Mouse (Mus musculus) activated CD4-positive, CD25-positive, alpha-beta regulatory T cell (primary cell): ENCODE data around the gene Clic4. TPM values are rescaled to one million over a fixed set of nuclear protein-coding genes. Genes with fewer than 3 reads are reported as not detected.

Experiments
- polyA plus RNA-seq, 2 experiments: library from polyadenylated mRNA; unstranded; fragments of 100-300 nt; shearing (Covaris generic); gene quantifications; one replicate each; pipeline ENCODE4 v1.2.1; 2017

Gene Clic4
- 10 to 100 TPM; 18.2 to 23.0 TPM for polyA plus RNA-seq

GRCm38 (mm10) chr4:135272640-135273306, at the start of gene Clic4:
TSS of gene Clic4 (minus strand) at chr4:135272814.

Other genes with a start within 250 kb of the Clic4 start
- gene Runx3, start 152.2 kb downstream of the Clic4 start, polyA plus RNA-seq = 10 to 100 TPM; 17.5 to 44.8 TPM
- gene Srrm1, start 80.5 kb upstream of the Clic4 start, polyA plus RNA-seq = 100 to 1,000 TPM; 161 to 179 TPM
- 10 to 100 TPM; 13.7 to 72.5 TPM for gene Ncmap, start 125.4 kb upstream of the Clic4 start, polyA plus RNA-seq
- gene Rcan3, start 161.0 kb upstream of the Clic4 start, polyA plus RNA-seq = 10 to 100 TPM; 45.4 to 73.2 TPM
- gene Stpg1, start 222.0 kb upstream of the Clic4 start, polyA plus RNA-seq = under 1 TPM in 1 of 2 experiments, not detected in 1; 0.45 TPM
- gene Nipal3, start 222.2 kb upstream of the Clic4 start, polyA plus RNA-seq = 10 to 100 TPM; 14.6 to 14.8 TPM